Mouse (Mus musculus) lung, postnatal 0 days (tissue): ENCODE results near the gene Cdh20.

Experiments used
- CTCF ChIP-seq: IDR thresholded peaks from 2 replicates; pipeline ENCODE4 v1.5.1; 2016; ENCODE audit warnings: antibody characterized with exemption, mild to moderate bottlenecking
- EP300 ChIP-seq: IDR thresholded peaks from 2 replicates; pipeline ENCODE4 v1.6.1; 2016; ENCODE audit warnings: antibody characterized with exemption, mild to moderate bottlenecking, control low read depth

DNA sequence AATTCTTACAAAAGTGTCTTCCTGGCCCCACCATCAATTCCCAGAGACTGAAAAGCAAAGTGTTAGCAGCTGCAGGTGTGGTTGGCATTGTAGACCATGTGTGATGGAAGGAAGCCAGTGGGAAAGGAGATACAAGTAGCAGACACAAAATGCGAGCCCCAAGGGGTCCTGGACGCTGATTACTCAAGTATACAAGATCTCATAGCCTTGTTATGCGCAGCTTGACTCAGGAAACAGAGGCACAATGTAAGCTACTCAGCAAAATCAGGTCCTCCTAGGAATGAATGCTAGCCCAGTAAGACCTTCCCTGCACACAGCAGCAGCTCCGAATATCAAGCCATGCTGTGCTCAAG is 80.6 kb downstream of the Cdh20 start:
- TF ChIP-seq CTCF (no peak), EP300 (no peak)
